Mouse (Mus musculus) frontal cortex, postnatal 36 days (tissue): ENCODE results near the gene Sptbn1.
A peak's percentile ranks its signal among the peaks of the same experiment; 100 is the strongest.

ENCODE experiments used
- DNase-seq, 2 experiments: peaks; one replicate each; pipeline ENCODE4 v3.0.0; 2022; ENCODE audit warnings: low spot score in 2 of 2

Sptbn1 gene

DNA sequence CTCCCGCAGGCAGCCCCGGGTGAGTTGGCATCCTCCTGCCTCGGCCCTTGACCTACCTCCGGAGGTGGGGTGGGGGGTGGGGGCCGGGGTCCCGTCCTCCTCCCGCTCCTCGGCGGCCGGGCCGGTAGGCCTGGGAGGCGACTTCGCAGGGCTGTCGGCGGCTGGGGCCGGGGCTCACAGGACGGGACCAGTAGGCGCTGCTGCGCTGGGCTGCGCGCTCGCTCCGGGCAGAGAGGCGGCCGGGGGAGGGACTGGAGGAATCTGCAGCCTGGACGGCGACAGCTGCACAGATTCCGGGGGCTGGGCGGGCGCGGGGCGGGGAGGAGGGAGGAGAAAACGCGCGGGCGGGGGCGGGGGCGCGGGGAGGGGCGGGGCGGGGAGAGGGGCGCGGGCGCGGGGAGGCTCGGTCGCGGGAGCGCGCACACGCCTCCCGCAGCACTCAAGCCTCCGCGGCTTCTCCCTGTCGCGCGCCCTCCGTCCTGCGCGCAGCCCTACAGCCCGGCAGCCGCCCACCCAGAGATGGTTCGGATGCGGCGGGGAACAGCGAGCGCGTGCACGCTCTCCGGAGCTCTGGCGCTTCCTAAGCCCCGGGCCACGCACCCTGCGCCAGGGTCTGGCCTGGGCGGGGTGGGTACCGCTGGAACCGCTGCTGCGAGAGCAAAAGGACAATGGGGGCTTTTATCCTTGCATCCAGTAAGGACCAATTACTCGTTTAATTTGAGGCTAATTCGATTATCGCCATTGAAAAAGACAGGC, at the start of gene Sptbn1:
Gene Sptbn1 (minus strand): TSS at position 284 of the 756 bp plus-strand sequence.
- peak; percentile 83 to 84 for DNase-seq

DNA sequence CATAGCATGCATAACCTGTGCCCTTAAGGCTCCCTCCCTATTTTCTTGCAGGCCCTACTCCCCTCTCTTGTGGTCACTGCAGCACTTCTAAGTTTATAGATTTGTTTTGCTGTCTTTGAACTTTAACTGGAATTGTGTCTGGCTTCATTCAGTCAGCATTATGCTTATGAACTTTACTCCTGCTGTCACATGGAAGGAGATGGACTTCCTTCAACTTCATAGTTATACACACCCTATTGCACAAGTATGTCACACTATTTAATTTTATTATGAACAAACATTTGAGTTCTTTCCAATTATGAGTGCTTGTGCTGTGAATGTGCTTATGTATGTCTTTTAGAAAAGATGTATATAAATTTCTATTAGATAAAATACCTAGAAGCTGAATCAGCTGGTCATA, 26.3 kb upstream of the Sptbn1 start:
- DNase-seq = no peak

DNA sequence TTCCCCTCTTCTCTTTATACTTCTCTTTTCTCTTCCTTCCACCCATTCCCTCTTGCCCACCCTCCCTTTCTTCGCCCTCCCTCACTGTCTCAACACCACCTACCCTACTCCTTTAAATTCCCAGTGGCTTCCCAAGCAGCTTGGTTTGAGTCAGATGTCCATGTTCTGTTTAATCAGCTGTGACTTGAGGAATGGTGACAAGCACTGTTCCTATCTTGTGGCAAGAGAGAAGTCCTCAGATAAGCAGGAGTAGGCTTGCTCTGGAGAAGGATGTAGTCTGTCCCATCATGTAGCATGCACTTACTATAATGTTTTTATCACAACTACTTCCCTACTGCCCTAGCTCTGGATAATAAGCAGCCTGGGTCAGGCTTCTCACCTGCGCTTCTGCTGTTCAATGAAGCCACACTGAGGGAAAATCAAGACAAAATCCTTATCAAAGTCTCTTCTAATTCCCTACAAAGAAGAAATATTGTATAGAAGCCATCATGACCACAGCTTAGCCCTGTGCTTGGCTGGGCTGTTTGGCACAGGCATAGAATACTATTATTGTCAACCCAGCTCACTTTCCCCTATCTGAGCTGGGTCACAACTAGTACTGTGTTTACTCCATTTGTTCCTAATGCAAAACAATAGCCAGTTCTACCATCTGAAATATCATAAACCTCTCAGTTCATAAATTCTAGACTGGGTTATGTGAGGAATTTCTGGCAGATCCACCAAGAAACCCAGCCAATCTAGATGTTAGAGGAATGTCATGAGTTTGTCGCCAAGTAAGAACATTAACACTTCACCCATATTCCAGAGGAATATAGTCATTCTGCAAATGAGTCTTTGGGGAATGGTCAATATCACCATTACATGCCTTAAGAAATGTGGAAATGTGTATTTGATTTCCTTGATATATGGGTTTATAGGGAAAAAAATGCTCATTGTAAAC, 24.5 kb upstream of the Sptbn1 start:
- no peak for DNase-seq

DNA sequence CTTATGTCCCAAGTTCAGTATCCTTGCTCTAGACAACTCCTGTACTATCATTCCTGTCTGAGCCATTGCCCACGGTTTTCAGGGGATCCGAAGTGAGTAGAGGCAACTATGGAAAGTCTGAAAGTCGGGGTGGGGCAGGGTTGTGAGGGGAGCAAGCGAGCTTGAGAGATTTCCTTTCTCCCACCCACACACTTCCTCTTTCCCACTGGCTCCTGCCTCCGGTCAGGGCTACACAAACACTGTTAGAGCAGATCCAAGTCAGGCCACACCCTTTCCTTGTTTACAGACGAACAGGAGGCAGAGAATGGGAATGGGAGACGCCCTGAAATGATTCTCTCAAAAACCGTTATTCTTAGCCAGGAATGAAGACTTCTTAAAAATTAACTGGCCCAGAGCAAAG, 23.2 kb upstream of the Sptbn1 start:
- DNase-seq = no peak

GRCm38 (mm10) chr11:30289470-30290431, 21.8 kb upstream of the Sptbn1 start:
- no peak for DNase-seq

DNA sequence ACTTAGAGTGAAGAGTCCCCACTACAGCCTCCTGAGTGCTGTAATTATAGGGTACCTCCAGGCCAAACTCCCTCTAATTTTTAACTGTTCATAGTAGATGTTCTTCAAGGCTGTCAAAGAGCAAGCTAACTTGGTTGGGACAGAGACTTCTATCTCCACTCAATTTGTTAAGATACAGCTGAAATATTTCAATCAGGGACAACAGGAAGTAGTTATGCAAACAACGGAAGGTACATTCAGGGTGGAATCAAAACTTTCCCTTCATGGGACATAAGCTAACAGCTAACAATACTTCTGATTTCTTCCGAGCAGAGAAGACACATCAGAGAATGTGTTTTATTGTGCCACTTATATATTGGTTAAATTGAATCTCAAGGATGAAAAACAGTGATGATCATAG, 20.1 kb upstream of the Sptbn1 start:
- DNase-seq = no peak

GRCm38 (mm10) chr11:30283710-30284109, 15.7 kb upstream of the Sptbn1 start:
- DNase-seq = no peak

DNA sequence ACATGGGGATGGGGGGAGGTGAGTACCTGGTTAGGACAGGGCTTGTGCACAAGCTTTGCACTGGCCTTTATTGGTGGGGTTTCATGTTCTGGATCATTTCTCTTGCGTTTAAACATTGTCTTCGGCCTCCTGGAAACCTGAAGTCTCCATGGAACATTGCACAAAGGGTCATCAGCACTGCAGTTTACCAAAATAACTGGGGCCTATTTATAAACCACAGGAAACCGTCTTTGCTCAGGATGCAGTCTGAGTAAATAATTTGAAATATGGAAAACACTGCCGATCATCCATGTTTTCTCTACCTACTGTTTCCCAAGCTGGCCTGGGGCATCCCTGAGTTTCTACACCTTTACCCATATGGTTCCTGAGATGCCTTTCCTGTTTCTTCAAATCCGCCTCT, 13.1 kb upstream of the Sptbn1 start:
- no peak for DNase-seq

- DNase-seq = no peak
Observed at GRCm38 (mm10) chr11:30279278-30279677, 11.3 kb upstream of the Sptbn1 start.

- no peak for DNase-seq
Observed at GRCm38 (mm10) chr11:30275436-30276031, 7.6 kb upstream of the Sptbn1 start.

GRCm38 (mm10) chr11:30269524-30269923, 1.5 kb upstream of the Sptbn1 start:
- no peak for DNase-seq

DNA sequence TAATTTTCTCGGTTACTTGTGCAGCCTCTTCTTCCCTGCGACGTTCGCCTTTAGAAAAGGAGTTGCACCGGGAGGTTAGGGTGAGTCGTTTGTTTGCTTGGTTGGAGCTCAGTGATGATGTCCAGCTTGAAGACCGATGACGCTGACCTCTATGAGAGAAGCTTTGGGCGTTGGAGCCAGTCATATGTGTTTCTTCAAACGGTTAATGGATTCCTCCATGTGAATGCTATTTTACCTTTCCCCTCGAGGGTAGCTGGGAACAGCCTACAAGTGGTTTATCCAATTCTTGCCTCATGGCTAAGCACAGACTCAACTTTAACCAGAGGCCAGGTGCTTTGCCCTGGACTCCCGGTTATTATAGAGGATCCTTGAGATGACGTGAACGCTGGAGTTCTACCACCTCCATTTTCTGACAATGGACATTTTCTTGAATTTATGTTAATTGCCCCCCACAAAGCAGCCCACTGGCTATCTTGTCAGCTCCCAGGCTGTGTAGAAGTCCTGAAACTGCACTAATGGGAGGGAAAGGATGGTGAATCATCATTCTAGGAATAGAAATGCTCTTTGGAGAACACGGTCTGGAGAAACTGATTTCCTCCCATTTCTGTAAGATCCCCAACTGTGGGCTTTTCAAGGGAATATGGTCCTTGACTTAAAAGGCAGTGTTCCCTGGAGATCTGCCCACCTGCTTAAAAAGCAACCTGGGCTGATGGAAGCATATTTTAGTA, 837 bp upstream of the Sptbn1 start:
- DNase-seq = peak; percentile 31 to 34

GRCm38 (mm10) chr11:30267036-30267891, 711 bp downstream of the Sptbn1 start:
- DNase-seq = peak; percentile 68 to 81

GRCm38 (mm10) chr11:30266691-30267035, 1.3 kb downstream of the Sptbn1 start:
- DNase-seq = no peak

DNA sequence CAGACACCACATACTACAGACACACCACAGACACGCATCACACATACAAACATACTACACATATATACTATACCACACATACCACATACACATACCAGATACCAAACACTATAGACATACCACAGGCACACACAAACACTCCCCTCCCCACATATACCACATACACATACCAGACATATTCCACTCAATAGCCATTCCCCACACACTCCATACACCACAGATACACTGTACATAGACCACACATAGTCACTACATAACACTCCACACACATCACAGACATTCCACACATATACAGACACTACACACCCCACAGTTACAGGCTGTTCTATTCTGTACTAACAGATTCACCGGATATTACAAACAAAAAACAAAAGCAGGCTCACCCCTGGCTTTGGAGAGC, 2.3 kb downstream of the Sptbn1 start:
- DNase-seq = no peak

DNA sequence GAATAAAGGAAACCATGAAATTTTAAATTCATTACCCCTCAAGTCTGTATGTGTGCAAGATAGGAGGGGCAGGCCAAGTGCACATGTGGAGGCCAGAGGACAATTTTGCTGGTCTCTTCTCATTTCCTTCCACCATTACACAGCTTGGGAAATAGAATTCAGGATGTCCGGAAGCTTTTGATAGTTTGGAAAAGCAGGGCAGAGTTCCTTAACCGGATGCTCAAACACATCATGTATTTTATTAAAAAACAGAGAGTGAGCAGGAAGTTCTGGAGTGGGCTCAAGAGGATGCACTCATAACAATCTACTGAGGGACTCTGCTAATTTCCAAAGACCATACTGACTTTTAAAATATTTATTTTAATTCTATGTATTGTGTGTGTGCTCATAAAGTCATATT, 4.3 kb downstream of the Sptbn1 start:
- DNase-seq = no peak

- DNase-seq = no peak
Observed at GRCm38 (mm10) chr11:30258739-30259350, 9.1 kb downstream of the Sptbn1 start.

- no peak for DNase-seq
Observed at GRCm38 (mm10) chr11:30257812-30258211, 10.2 kb downstream of the Sptbn1 start.

DNA sequence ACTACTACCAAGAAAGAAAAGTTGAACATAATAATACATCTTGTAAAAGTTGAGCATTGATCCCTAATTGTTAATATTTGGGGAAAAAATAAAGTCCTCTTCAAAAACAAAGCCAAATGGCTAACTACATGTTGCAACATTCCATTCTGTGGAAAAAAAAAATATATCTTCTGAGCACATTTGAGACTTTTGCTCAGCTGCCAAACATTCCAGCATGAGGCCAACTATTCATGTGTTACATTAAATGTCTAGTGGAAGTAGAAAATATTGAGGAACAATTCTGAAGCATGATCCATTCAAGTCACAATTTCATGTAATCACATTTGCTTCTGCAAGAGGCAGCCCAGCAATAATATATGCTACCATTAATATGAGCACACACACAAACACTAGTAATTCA, 10.9 kb downstream of the Sptbn1 start:
- no peak for DNase-seq
